In genomic region chr7:81152826-81153225, GRCm38 (mm10) we compare ENCODE assay signal across 28 mouse cellular contexts. TPM values are rescaled to one million over a fixed set of nuclear protein-coding genes. Genes with fewer than 3 reads are reported as not detected.
"Had no signal": no experiment of that assay in that cellular context is flagged by ENCODE, and none has a peak within 500 bp of the region (broad histone marks: within the 10 kb centered on the region; RNA-seq: fewer than 3 reads in every experiment).

No protein-coding gene starts in this region.

- H3K36me3 ChIP-seq: heart, embryonic 12.5 days; hindbrain, embryonic 10.5 days; hindbrain, embryonic 12.5 days; intestine, embryonic 15.5 days; limb, embryonic 13.5 days; limb, embryonic 15.5 days; liver, embryonic 13.5 days; liver, embryonic 15.5 days had no signal

- H3K4me1 ChIP-seq: hindbrain, embryonic 10.5 days; hindbrain, embryonic 12.5 days; intestine, embryonic 15.5 days; limb, embryonic 13.5 days; limb, embryonic 15.5 days had no signal

- ATAC-seq: hindbrain, embryonic 16.5 days; inflammation-experienced regulatory T-cells, adult 6 months; intestine, embryonic 15.5 days; intestine, postnatal 0 days; liver, postnatal 0 days had no signal

- H3K4me2 ChIP-seq: heart, embryonic 12.5 days; hindbrain, embryonic 12.5 days; hindbrain, embryonic 14.5 days; intestine, embryonic 15.5 days; limb, embryonic 13.5 days; limb, embryonic 15.5 days; liver, embryonic 13.5 days; liver, embryonic 15.5 days had no signal

- H3K27ac ChIP-seq: gastrocnemius, adult 2 months; heart, adult 2 months; hindbrain, embryonic 10.5 days; hindbrain, embryonic 12.5 days; hindbrain, embryonic 14.5 days; intestine, embryonic 15.5 days; limb, embryonic 13.5 days; limb, embryonic 15.5 days; liver, embryonic 13.5 days; liver, embryonic 15.5 days had no signal

- DNase-seq: gastrocnemius, adult 2 months; gastrocnemius, postnatal 10 days; gastrocnemius, postnatal 25 days; heart, adult 2 months; heart, postnatal 10 days; heart, postnatal 36 days; kidney, adult 18-20 months; kidney, adult 8-10 months; kidney, postnatal 25 days; layer of hippocampus, adult 9-11 months; layer of hippocampus, postnatal 36 days; left cerebral cortex, postnatal 4 days; liver, embryonic 13.5 days; liver, postnatal 0 days had no signal

- H3K9me3 ChIP-seq: intestine, embryonic 15.5 days; limb, embryonic 13.5 days; limb, embryonic 15.5 days; liver, embryonic 13.5 days; liver, embryonic 15.5 days had no signal

- H3K9ac ChIP-seq: heart, embryonic 12.5 days; hindbrain, embryonic 12.5 days; hindbrain, embryonic 14.5 days; intestine, embryonic 15.5 days; limb, embryonic 13.5 days; limb, embryonic 15.5 days; liver, embryonic 13.5 days; liver, embryonic 15.5 days; liver, postnatal 0 days had no signal

- H3K4me3 ChIP-seq: gastrocnemius, adult 2 months; heart, adult 2 months; heart, embryonic 12.5 days; hindbrain, embryonic 10.5 days; hindbrain, embryonic 12.5 days; intestine, embryonic 15.5 days; limb, embryonic 13.5 days; limb, embryonic 15.5 days; liver, embryonic 13.5 days; liver, embryonic 15.5 days had no signal

- H3K27me3 ChIP-seq: heart, embryonic 12.5 days; hindbrain, embryonic 12.5 days; intestine, embryonic 15.5 days; limb, embryonic 13.5 days; limb, embryonic 15.5 days; liver, embryonic 13.5 days; liver, embryonic 15.5 days had no signal

RNA-seq across cellular contexts. Expression of gene Slc28a1, which starts 38.2 kb away (rescaled TPM):
- total RNA-seq: granulocyte monocyte progenitor cell, adult 5-6 weeks; layer of hippocampus, adult 8-10 months; layer of hippocampus, postnatal 14 days; layer of hippocampus, postnatal 36 days had no signal
- polyA plus RNA-seq: hindbrain, embryonic 10.5 days; hindbrain, embryonic 12.5 days; hindbrain, embryonic 14.5 days; hindbrain, embryonic 16.5 days; inflammation-experienced regulatory T-cells, adult 6 months had no signal
